Mouse (Mus musculus): Measurements from ENCODE around the gene Ttc4. TPM values are rescaled to one million over a fixed set of nuclear protein-coding genes. Genes with fewer than 3 reads are reported as not detected.
A peak's percentile ranks its signal among the peaks of the same experiment; 100 is the strongest.

Ttc4 gene
- polyA plus RNA-seq, 1 experiment from 2014 or later = 118 TPM

DNA sequence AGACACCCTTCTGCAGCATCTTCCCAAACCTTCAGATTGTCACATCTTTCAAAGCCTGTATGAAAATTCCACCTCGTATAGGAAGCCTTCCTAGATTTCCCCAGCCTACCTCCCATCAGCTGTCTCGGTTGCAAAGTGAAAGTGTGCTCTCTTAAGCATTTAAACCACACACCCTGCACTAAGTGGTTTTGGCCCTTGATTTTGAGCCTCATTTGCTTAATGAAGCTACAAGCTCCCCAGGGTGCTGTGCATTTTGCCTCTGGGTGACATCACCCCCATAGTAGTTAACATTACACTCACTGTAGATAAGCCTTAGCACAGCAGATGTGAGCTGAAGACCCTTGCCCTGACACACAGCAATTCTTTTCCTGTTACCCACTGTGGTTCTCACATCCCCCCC, 2.2 kb upstream of the Ttc4 start:
- H3K27me3 ChIP-seq = no peaks in the 10 kb centered on the region
- ATAC-seq = no peak

DNA sequence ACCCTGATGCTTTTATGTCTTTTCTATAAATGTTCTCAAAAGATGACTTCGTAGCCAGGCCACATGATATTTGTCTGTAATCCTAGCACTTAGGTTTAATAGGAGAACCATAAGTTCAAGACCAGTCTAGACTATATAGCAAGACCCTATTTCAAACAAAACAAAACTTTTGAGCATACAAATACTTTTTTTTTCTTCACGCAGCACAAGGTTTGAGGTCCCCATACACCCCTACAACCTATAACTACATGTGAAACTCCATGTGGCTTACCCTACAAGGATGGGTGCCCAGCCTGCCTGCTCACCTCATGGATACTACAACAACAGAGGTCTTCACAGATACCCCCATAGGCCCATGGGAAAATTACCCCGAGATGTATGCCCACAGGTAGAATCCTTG, 408 bp upstream of the Ttc4 start:
- Histone ChIP-seq H3K27ac (no peak overlapping the region), H3K36me3 (peaks cover 29% of the 10 kb centered on the region), H3K27me3 (no peaks in the 10 kb centered on the region), H3K4me1 (replicated peaks) (peaks cover 12% of the 10 kb centered on the region), H3K9ac (replicated peaks) (peak overlapping the region; percentile 80; the same call in 1 of the 2 replicates), H3K4me3 (replicated peaks) (peak overlapping the region; percentile 75), H3K4me2 (replicated peaks) (peak overlapping the region; percentile 83), H3K9me3 (no peaks in the 10 kb centered on the region)
- 40% methylated on average over 3 of the region's 3 CpGs for WGBS
- peak; percentile 54 for ATAC-seq

More for the DNA sequence above, 2.2 kb upstream of the Ttc4 start:
- Histone ChIP-seq H3K4me1 (replicated peaks) (peaks cover 12% of the 10 kb centered on the region), H3K4me2 (replicated peaks) (no peak overlapping the region), H3K36me3 (peaks cover 11% of the 10 kb centered on the region), H3K9me3 (no peaks in the 10 kb centered on the region), H3K9ac (replicated peaks) (no peak overlapping the region), H3K4me3 (replicated peaks) (no peak overlapping the region), H3K27ac (no peak overlapping the region)
- 62% methylated on average over 2 of the region's 2 CpGs for WGBS

DNA sequence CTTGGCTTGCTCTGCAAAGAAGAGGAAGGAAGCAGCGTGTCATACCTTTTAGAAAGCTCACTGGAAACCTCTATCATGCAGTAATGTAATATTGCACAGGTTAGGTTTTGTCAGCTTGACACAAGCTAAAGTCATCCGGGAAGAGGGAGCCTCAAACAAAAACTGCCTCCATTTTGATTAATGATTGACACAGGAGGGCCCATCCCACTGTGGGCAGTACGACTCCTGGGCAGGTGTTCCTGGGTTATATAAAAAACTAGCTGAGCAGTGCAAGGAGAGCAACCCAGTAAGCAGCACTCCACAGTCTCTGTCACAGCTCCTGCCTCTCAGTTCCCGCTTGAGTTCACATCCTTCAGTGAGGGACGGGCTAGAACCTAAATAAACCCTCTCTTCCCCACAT, 2.0 kb downstream of the Ttc4 start:
- Histone ChIP-seq H3K9ac (replicated peaks) (no peak overlapping the region), H3K4me2 (replicated peaks) (no peak overlapping the region), H3K36me3 (peaks cover 54% of the 10 kb centered on the region), H3K4me1 (replicated peaks) (peaks cover 12% of the 10 kb centered on the region), H3K27me3 (no peaks in the 10 kb centered on the region), H3K27ac (no peak overlapping the region), H3K9me3 (no peaks in the 10 kb centered on the region), H3K4me3 (replicated peaks) (no peak overlapping the region)
- WGBS = 93% methylated on average over 5 of the region's 5 CpGs
- ATAC-seq = no peak

DNA sequence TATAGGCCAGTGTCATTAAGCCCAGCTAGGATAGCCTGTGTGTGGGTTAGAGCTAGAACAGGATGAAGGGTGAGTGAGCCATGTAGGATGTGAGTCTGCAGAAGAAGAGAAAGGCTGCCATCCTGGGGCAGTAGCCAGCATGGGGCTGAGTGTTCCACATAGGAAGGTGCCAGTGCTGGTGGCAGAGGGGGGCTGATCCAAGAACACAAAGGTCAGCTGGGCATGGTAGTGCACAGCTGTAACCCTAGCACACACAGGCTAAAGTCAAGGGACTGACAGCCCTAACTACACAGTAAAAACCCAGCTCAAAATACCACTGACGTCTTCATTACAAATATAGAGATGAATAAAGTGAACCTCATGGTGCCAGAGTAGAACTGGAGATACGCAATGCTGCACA, 12.2 kb downstream of the Ttc4 start:
- Histone ChIP-seq H3K27ac (no peak overlapping the region), H3K36me3 (peaks cover 99% of the 10 kb centered on the region), H3K4me1 (replicated peaks) (no peaks in the 10 kb centered on the region), H3K9me3 (no peaks in the 10 kb centered on the region), H3K4me3 (replicated peaks) (no peak overlapping the region), H3K27me3 (no peaks in the 10 kb centered on the region), H3K4me2 (replicated peaks) (no peak overlapping the region), H3K9ac (replicated peaks) (no peak overlapping the region)
- ATAC-seq = no peak
- WGBS = 86% methylated on average over 2 of the region's 2 CpGs

DNA sequence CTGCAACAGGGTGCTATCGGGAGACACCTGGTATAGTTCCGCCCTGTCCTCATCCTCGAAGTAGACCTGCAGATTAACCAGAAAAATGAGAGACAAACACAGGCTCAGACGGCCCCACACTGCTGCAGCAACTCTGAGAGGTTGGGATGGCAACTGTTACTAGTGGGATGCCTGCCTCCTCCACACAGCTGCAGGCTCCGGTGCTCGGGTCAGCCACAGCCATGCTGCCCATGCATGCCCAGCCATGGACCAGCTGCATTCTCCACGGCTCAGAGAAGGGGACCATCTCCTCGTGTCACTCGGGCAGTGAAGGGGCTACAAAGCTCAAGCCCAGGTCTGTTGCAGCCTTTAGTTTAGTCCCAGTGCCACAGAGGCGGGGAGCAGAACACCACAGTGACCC, 13.1 kb downstream of the Ttc4 start:
- H3K4me1 ChIP-seq (replicated peaks) = no peaks in the 10 kb centered on the region
- H3K9me3 ChIP-seq = no peaks in the 10 kb centered on the region
- H3K4me2 ChIP-seq (replicated peaks) = no peak overlapping the region
- H3K27ac ChIP-seq = no peak overlapping the region
- peaks cover 99% of the 10 kb centered on the region for H3K36me3 ChIP-seq
- no peaks in the 10 kb centered on the region for H3K27me3 ChIP-seq
- WGBS = 91% methylated on average over 10 of the region's 10 CpGs
- ATAC-seq = no peak
- H3K9ac ChIP-seq (replicated peaks) = no peak overlapping the region
- H3K4me3 ChIP-seq (replicated peaks) = no peak overlapping the region

DNA sequence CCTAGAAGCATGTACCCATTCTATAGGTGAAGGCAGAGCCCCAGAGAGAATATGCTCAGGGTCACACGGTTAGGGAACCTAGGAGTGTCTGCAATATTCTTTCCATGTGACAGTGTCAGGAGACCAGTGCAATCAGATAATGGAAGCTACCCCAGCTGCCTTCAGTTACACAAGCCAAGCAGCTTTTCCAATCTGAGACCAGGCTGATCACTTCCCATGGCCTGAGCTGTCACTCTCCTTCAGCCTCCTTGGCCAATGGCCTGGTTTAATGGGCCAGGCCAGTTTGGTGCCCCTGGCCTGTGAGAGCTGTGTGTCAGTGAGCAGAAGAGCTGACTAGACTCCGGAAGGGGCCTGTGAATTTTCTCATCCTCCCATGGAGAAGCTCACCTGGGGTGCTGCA, 13.5 kb downstream of the Ttc4 start:
- Histone ChIP-seq H3K27ac (no peak overlapping the region), H3K4me2 (replicated peaks) (no peak overlapping the region), H3K4me1 (replicated peaks) (no peaks in the 10 kb centered on the region), H3K27me3 (no peaks in the 10 kb centered on the region), H3K4me3 (replicated peaks) (no peak overlapping the region), H3K9ac (replicated peaks) (no peak overlapping the region), H3K36me3 (peaks cover 99% of the 10 kb centered on the region), H3K9me3 (no peaks in the 10 kb centered on the region)
- 95% methylated on average over 2 of the region's 2 CpGs for WGBS
- no peak for ATAC-seq

DNA sequence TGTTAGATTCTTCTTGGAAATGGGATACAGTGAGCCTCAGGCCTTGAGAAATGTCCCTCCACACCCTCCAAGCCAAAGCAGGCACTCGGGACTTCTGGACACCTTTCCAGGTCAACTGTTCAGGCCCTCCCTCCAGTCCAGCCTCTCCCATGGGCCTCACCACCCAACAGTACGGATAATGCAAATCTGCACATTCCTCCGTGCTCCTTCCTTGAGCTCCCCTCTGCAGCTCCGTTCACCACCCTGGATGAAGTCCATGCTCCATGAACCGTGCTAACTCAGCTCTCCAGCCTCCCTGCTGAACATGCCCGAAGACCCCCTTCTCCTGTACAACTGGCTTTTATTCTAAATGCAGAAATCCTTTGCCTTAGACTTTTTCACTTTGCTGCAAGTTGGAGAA, 14.0 kb downstream of the Ttc4 start:
- Histone ChIP-seq H3K9ac (replicated peaks) (no peak overlapping the region), H3K27ac (no peak overlapping the region), H3K27me3 (no peaks in the 10 kb centered on the region), H3K36me3 (peaks cover 99% of the 10 kb centered on the region), H3K4me2 (replicated peaks) (no peak overlapping the region), H3K4me3 (replicated peaks) (no peak overlapping the region), H3K9me3 (no peaks in the 10 kb centered on the region), H3K4me1 (replicated peaks) (no peaks in the 10 kb centered on the region)
- WGBS = 94% methylated on average over 6 of the region's 6 CpGs
- no peak for ATAC-seq

DNA sequence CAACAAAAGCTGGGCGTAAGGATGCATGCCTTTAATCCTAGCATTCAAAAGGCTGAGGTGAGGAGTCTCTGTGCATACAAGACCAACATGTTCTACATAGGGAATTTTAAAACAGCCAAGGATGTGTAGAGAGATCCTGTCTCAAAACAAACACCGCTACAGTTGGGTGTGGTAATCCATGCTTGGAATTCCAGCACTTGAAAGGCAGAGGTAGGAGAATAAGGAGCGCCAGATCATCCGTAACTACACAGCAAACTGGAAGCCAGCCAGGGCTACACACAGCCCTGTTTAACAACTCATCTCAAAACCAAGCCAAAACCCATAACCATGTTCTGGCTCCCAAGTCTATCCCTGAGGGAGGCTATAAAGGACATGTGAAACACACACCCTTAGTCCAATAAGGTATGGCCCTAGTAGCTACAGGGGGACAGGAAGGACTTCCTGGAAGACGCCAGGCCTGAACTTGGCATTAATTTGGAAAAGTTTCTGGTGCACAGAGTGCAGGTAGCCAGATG, 14.7 kb downstream of the Ttc4 start:
- Histone ChIP-seq H3K36me3 (peaks cover 100% of the 10 kb centered on the region), H3K9ac (replicated peaks) (no peak overlapping the region), H3K4me3 (replicated peaks) (no peak overlapping the region), H3K27me3 (no peaks in the 10 kb centered on the region), H3K9me3 (no peaks in the 10 kb centered on the region), H3K4me2 (replicated peaks) (no peak overlapping the region), H3K4me1 (replicated peaks) (no peaks in the 10 kb centered on the region), H3K27ac (no peak overlapping the region)
- ATAC-seq = no peak
- WGBS = 91% methylated on average over 5 of the region's 5 CpGs

DNA sequence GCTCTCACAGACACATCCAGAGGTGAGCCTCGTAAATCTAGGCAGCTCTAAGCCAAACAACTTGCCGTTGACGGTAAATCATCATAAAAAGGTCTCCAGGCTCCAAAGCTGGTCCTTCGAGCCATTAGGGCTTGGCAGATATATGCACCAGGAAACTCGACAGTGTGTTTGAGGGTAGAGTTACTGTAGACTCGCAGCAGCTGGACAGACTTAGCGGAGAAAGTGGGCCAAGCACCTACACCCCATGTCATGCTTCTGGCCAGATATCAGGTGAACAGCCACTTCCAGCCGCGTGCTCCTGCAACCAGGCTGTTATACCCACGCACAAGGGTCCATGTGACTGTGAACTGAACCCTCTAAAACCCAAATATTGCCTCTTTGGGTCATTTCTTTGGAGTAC, 23.1 kb downstream of the Ttc4 start:
- Histone ChIP-seq H3K36me3 (peaks cover 55% of the 10 kb centered on the region), H3K4me3 (replicated peaks) (no peak overlapping the region), H3K9me3 (no peaks in the 10 kb centered on the region), H3K4me2 (replicated peaks) (no peak overlapping the region), H3K4me1 (replicated peaks) (peaks cover 10% of the 10 kb centered on the region), H3K27ac (no peak overlapping the region), H3K9ac (replicated peaks) (no peak overlapping the region), H3K27me3 (no peaks in the 10 kb centered on the region)
- 94% methylated on average over 10 of the region's 10 CpGs for WGBS
- no peak for ATAC-seq

DNA sequence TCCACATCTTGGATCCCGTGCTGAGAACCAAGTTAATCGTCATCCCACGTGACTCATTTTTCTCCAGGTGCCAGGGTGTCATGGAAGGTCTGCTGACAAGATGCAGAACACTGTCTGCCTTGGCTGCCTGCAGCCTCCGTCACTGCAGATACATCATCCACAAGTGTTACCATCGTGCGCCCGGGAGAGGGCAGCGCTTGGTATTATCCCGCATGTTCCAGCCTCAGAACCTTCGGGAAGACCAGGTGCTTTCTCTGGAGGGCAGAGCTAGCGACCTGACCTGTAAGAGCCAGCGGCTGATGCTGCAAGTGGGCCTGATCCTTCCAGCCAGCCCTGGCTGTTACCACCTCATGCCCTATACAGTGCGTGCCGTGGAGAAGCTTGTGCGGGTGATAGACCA, 25.7 kb downstream of the Ttc4 start:
- Histone ChIP-seq H3K4me2 (replicated peaks) (no peak overlapping the region), H3K9ac (replicated peaks) (no peak overlapping the region), H3K9me3 (no peaks in the 10 kb centered on the region), H3K27ac (no peak overlapping the region), H3K4me1 (replicated peaks) (peaks cover 10% of the 10 kb centered on the region), H3K4me3 (replicated peaks) (no peak overlapping the region), H3K36me3 (peaks cover 31% of the 10 kb centered on the region), H3K27me3 (peaks cover 14% of the 10 kb centered on the region)
- WGBS = 96% methylated on average over 15 of the region's 15 CpGs
- no peak for ATAC-seq

DNA sequence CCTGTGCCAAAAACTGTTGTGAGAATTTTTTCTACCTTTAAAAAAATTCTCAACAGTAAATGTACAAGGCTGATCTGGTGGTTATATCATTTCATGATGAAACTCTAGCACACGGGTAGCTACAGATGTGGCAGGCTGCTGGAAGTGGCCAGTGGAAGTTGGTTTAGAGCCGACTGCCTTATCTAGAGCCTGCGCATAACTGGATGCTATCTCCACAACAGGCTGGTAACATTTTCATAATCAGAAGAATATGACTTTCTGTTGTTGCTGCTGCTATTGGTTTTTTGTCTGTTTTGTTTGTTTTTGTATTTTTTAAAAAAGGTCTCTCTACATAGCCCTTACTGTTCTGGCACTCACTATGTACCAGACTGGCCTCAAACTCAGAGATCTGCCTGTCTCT, 26.2 kb downstream of the Ttc4 start:
- Histone ChIP-seq H3K9me3 (no peaks in the 10 kb centered on the region), H3K4me1 (replicated peaks) (peaks cover 10% of the 10 kb centered on the region), H3K4me2 (replicated peaks) (no peak overlapping the region), H3K4me3 (replicated peaks) (no peak overlapping the region), H3K27me3 (peaks cover 19% of the 10 kb centered on the region), H3K27ac (no peak overlapping the region), H3K9ac (replicated peaks) (no peak overlapping the region), H3K36me3 (peaks cover 30% of the 10 kb centered on the region)
- ATAC-seq = no peak
- 97% methylated on average over 3 of the region's 3 CpGs for WGBS

DNA sequence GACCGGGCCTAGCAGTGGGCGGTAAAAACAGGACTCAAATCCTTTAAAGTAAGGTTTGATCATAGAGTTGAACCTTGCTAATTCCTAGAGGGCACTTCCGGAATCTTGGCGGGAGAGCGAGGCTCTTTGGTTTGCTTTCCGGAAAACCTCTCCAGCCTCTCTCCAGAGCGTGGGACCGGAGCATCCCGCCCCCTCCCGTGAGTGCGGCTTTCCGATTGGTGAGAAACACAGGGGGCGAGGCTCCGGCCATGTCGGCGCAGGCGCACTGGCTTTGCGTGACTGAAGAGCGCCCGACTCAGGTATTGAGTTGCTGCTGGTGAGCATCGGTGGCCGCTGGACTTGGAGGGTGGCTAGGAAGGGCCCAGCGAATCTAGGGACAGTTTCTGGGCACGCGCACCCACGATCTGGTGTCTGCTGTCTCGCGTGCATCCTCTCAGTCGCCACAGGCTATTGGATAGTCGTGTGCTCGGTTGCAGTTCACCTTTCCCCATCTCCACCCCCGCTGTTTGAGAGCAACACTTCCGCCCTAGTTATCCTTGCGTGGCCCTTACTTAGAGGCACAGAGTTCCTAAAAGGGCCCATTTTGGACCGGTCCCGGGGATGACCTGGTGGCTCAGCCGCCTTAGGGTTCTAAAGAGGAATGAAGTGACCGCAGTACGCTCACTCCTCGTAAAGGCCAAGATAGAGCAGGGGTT, 27.8 kb downstream of the Ttc4 start, which contains the start of gene Pars2:
Gene Pars2 (plus strand): TSS at position 237 of the 695 bp plus-strand sequence.
- Histone ChIP-seq H3K27ac (peak within 1 kb of the TSS; percentile 64), H3K9ac (replicated peaks) (peak within 1 kb of the TSS; percentile 82), H3K9me3 (no peaks in the 10 kb centered on the region), H3K4me2 (replicated peaks) (peak within 1 kb of the TSS; percentile 84), H3K36me3 (peaks cover 30% of the 10 kb centered on the region), H3K4me3 (replicated peaks) (peak within 1 kb of the TSS; percentile 63), H3K4me1 (replicated peaks) (peaks cover 10% of the 10 kb centered on the region), H3K27me3 (peaks cover 25% of the 10 kb centered on the region)
- WGBS = 3% methylated on average over 40 of the region's 40 CpGs
- peak; percentile 96 for ATAC-seq

DNA sequence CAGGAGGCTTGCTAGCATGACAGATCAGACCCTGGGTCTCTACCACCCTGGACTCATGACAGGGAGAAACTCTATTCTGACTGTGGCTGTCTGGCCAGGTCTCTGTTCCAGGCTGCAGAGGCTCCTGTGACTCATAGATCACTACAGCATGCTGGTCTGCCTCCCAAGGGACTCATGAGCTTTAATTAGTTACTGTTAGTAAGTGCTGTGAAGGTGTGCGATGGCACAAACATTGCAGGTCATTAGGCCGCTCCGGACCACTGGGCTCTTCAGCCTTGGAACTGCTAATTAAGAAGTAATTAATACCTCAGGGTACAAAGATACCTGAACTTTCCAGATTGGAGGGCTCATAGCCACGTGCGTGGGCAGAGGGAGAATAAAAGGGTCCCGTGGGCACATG, 31.6 kb downstream of the Ttc4 start:
- no peak overlapping the region for H3K4me3 ChIP-seq (replicated peaks)
- H3K27me3 ChIP-seq = peaks cover 37% of the 10 kb centered on the region
- no peak overlapping the region for H3K27ac ChIP-seq
- 89% methylated on average over 6 of the region's 6 CpGs for WGBS
- H3K4me2 ChIP-seq (replicated peaks) = no peak overlapping the region
- no peak for ATAC-seq
- H3K9me3 ChIP-seq = no peaks in the 10 kb centered on the region
- H3K4me1 ChIP-seq (replicated peaks) = peaks cover 16% of the 10 kb centered on the region
- no peaks in the 10 kb centered on the region for H3K36me3 ChIP-seq
- H3K9ac ChIP-seq (replicated peaks) = no peak overlapping the region
